Mouse (Mus musculus): ENCODE data around the gene Dock8.

Gene Dock8

DNA sequence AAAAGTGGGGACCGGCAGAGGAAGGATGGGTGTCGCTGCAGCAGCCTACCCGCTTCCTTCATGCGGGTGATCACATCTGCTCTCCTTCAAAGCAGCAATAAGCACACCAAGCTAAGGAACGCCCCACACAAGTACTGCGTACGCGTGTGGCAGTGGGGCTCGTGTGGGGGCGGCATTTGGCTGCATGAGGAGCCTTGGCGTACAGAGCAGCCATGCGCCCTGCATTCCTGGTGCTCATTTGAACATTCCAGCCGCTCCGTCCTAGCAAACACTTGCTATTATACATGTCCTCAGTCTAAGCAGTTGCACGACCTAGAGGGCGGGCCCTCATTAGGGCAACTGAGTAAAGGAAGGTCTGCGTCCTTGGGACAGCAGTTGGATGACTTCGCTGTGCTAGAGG, 188.3 kb downstream of the Dock8 start:
- DNase-seq (ENCODE audit: low spot score): no peak

- no peak for DNase-seq (ENCODE audit: low spot score)
Measured at GRCm38 (mm10) chr19:25193751-25194150, 194.4 kb downstream of the Dock8 start.

- no peak for DNase-seq (ENCODE audit: low spot score)
Measured at GRCm38 (mm10) chr19:25200081-25200860, 200.9 kb downstream of the Dock8 start.

DNA sequence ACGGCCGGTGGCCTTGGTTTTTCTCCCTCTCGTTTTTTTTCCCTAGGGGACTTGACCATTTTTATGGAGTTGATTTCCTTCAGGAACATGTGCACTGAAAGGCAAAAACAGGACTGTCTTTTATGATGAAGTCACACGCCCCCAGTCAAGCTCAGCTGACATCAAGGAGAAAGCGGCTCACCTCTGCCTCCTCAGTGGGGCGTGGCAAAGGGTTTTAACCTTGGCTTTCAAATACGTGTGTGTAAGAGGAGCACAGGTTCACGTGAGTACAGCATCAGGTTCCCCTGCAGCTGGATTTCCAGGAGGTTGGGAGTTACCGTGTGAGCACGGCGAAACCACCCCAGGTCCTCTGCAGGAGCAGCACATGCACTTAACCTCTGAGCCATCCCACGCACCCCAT, 203.7 kb downstream of the Dock8 start:
- DNase-seq (ENCODE audit: low spot score): no peak

DNA sequence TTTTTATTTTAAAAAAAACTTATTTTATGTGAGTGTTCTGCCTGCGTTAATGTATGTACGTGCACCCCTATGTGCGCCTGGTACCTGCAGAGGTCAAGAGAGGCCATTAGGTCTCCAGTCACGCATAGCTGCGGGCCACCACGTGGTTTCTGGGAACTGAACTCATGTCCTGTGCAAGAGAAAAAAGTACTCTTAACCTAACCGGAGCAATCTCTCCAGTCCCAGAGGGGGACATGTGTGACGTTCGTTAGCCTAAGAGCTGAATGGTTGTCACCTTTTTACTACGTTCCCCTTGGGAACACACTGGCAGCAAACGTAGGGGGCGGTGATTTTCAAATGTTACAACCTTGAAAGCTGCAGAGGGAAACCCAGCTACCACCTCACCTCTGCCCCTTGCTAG, 207.6 kb downstream of the Dock8 start:
- no peak for DNase-seq (ENCODE audit: low spot score)

DNA sequence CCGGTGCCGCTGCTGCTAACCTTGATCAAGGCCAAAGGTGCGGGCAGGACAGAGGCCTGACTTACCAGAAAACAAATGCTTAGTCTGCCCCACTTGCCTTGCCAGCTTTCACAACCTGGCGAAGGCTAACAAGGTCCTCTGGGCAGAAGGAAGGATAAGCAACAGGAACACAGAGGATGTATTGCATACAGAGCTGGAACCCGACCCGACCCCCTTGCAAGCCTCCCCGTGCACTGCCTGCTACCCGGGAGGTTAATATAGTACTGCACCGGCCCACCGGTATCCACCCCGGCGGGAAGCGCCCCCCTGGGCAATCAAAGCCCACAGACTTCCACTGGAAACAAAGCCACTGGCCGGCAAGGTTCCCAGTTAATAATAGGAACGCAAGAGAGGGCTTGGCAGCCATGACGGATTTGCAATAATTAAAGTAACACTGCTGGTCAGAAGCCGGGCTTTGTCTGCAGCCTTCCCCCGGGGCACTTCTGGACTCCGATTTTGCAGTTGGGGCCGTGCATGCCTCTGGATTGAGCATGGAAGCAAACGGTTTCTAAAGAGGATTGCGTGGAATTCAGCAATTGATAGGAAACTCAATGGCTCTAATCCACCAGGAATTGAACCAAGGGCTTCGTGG, 208.5 kb downstream of the Dock8 start:
- no peak for DNase-seq (ENCODE audit: low spot score)

DNA sequence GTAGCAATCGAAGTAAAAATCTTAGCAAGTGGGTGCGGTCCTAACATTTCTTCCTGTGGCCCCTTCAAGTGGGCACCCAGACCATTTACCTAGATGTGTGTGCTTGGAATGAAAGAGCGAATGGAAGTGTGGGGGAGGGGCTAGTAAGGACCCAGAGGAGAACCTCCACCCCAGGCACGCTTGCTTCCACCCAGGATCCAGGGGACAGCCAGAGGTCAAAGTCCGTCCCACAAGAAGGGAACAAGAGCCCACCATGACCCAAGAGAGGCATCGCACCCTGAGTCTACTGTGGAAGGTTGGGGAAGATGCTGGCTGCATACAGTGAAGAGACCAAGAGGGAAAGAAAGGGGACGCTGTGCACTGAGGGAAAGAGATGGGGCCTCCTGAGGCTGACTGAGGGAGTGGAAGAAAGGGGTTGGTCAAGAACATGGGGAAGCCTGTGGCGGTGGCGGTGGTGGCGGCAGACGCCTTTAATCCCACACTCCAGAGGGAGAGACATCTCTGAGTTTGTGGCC, 209.3 kb downstream of the Dock8 start:
- DNase-seq (ENCODE audit: low spot score): no peak

DNA sequence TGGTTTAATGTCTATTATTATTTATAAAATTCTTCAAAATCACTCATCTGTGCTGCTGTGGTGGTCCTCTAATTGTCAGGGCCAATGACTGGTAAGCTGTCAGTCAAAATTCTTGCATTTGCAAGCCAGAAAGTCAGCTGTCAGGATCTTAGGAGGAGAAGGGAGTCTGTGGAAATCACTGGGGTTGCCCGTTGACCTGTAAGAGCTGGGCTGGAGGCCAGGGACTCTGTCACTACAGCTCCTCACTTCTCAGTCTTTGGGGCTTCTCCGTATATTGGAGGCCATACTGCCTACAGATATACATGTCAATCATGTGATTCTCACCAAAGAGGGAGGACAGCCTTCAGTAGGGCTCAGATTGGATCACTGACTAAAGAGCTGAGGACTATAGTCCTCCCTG, 221.3 kb downstream of the Dock8 start:
- DNase-seq (ENCODE audit: low spot score): peak; percentile 24

GRCm38 (mm10) chr19:25221964-25222640, 222.8 kb downstream of the Dock8 start:
- no peak for DNase-seq (ENCODE audit: low spot score)

- DNase-seq (ENCODE audit: low spot score): no peak
Measured at GRCm38 (mm10) chr19:25230058-25230974, 231.0 kb downstream of the Dock8 start.

- DNase-seq (ENCODE audit: low spot score): no peak
Measured at GRCm38 (mm10) chr19:25230975-25231334, 231.6 kb downstream of the Dock8 start.

GRCm38 (mm10) chr19:25232032-25232431, 232.7 kb downstream of the Dock8 start:
- DNase-seq (ENCODE audit: low spot score): no peak

GRCm38 (mm10) chr19:25236596-25237491, 237.5 kb downstream of the Dock8 start, which contains the start of gene Kank1:
TSS of gene Kank1 (plus strand) at chr19:25236975.
- no peak for DNase-seq (ENCODE audit: low spot score)

- no peak for DNase-seq (ENCODE audit: low spot score)
Measured at GRCm38 (mm10) chr19:25237492-25238040, 238.2 kb downstream of the Dock8 start.

GRCm38 (mm10) chr19:25238121-25238520, 238.8 kb downstream of the Dock8 start:
- DNase-seq (ENCODE audit: low spot score): no peak

DNA sequence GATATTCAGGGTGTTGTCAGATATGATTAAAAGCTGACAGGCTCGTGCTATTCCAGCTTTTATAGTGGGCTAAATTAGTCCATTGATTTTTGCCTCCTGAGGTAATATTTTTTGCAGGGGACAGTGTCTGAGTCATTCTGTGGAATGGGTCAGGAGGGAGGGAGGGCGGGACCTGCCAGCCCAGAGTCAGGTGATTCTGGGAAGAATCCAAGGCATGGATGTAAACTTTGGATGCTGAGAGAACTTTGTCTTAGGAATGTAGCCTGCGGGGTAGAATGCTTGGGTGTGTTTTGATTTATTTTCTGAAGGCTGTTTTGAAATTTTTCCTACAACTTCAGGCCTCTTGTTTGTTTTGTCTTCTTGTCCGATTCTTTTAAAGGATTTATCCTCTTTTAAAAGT, 244.2 kb downstream of the Dock8 start:
- DNase-seq (ENCODE audit: low spot score): no peak

DNA sequence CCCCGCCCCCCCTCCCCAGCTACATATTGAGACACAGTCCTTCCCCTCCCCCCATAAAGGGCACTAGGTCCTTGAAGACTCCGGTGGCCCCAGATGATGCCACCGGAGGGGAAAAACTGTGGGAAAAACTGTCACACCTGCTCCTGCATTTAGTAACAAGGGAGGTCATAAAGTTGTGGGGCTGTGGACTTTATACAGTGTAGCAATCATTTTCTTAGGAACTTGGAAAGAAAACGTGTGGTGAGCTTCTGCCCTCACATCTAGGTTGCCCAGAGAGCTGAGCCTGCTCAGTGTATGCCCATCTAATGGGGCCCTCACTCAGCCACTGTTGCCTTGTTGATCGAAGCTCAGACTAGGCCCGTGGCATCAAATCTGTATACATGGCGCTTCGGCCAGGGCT, 246.7 kb downstream of the Dock8 start:
- DNase-seq (ENCODE audit: low spot score): no peak

DNA sequence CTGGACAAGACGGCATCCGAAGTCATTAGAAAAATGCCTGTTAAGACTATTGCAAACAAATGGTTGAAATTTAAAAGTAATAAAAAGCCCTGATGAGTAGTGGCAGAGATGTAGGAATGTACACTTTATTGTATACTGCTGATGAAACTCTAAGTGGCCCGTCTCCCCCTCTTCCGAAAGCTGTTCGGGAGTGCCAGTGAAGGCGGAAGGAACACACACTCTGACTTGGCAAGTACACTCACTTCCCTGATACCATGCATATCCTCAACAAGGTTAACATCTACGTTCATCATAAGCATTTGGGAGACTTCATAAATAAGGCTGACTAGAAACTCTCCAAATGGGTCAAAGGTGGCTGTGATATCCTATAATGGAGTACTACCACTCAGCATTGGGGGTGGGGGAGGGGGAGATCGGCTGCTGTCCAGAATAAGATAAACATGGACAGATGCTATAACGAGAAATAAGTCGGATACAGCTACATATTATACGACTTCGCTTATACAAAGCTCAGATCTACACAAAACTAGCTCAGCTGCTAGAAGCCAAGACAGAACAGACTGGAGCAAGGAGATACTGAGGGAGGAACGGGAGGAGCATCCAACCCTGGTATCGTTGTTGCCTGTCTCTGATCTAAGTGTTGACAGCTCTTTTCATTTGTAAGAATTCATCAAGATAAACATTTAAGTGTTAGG, 248.7 kb downstream of the Dock8 start:
- no peak for DNase-seq (ENCODE audit: low spot score)

DNA sequence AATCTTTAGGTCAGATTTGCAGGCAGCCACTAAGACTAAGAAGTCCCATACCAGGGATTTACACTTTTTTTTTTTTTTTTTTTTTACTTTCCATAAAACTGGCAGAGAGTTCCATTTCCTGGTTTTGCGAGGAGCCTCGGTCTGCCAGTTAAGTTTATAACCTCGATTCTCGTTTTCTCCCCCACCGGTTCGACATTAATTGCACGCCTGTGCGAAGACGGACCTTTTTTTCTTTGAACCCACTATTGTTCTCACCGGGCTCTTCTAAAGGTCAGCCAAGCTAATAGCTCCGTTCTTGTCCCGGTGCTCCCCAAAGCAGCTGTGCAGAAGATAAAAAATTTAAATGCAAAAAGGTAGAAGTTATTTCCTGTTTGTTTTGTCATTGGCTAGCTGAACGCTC, 249.9 kb downstream of the Dock8 start:
- no peak for DNase-seq (ENCODE audit: low spot score)

DNA sequence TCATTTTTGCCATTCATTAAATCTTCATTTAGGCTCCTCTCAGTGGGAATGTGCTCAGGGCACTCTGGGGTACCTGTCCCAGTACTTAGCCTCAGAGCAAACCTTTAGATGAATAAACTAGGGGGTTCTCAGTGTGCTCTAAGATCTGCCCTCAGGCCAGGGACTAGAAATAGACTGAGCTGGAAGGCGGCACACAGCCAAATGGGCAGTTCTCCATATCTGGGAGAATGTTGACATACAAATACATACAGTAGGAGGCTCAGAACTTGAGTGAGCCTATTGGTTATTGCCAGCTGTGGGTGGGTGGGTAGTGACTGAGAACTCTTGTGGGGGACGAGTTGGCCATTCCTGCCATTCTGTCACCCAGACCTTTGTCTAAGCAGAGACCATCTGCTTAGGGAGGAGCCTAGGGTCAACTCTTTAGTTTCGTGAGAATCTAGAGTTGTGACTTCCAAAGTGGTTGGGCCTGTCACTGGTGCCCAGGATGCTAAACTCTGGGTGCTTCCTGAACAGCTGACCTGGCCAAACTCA, 252.3 kb downstream of the Dock8 start:
- no peak for DNase-seq (ENCODE audit: low spot score)

All from adipocyte (in vitro differentiated cells).